ENCODE assay signal across 1 mouse cellular context in the genomic region with DNA sequence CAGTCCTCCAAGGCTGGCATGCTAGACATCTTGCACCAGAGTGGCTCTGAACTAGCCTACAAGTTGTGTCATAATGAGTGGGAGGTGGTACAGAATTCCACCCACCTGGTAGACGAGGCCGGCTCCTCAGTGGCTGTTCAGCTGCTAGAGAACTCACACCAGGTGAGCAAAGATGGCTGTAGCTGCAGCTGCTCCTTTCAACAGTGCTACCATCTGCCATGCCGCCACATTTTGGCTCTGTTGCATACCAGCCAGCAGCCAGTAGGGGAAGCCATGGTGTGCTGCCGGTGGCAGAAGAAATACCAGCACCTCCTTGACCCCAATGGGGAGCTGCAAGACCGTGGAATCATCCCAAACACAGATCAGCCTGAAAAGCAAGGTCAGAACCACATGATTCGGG.
TF ChIP-seq lines count a peak whose summit lies in the region.

No protein-coding gene starts in this region.

TF ChIP-seq in ES-E14, 5 proteins besides CTCF, POLR2A, EP300 and RAD21:
- TF ChIP-seq MAFK (IDR thresholded peaks at IDR 0.05; ENCODE audit: insufficient read depth, low read depth, low read length) (no peak), ZC3H11A (IDR thresholded peaks at IDR 0.05; ENCODE audit: borderline replicate concordance, low read depth, low read length) (no peak), CHD2 (IDR thresholded peaks at IDR 0.05; ENCODE audit: low read depth, low read length) (no peak), ZNF384 (IDR thresholded peaks at IDR 0.05; ENCODE audit: low read depth, low read length) (no peak), HCFC1 (IDR thresholded peaks at IDR 0.05; ENCODE audit: borderline replicate concordance, insufficient read depth, low read length) (no peak)
